Mouse (Mus musculus): ENCODE results near the gene Ampd3.

Ampd3 gene

DNA sequence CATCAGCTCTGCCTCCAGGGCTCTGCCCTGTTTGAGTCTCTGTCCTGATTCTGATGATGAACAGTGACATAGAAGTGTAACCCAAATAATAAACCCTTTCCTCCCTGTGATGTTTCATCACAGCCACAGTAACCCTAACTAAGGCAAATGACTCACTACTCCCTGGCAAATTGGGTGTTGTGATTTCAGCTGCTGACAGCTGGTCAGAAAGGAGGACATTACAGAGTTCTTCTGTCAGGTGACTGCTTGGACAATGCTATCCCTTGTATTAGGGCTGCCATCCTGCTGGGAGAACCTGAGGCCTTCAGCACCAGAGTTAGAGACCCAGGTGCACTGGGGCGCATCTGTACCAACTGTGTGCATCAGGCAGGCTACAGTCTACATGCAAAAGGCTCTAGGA is 14.7 kb upstream of the Ampd3 start:
- POLR2A ChIA-PET, result interaction anchor here in 2 of 4 experiments (1.0 to 3.0 kb wide), 4 partner anchors 13 to 28 kb away, joined by 3 to 7 read pairs (median 3); partner anchors contain the start of gene Ampd3 (in 2 of the 2)
- CTCF ChIA-PET, result no interaction called here

DNA sequence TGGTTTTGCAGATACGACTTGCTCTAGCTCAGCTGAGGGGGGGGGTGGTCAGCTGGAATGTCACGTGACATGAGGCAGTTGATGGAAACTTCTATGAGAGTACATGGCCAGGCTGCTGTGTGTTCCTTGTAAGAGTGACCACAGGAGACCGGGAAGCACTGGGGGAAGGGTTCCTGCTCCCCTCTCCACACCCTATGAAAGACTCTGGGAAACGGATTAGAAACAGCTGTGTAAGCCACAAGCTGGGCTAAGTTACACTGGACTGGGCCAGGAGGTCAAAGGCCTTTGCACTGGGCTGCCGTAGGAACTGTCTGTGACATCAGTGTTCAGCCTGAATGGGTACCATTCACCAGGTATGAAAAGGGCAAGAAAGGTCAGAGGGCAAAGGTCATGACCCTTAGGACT is 14.1 kb upstream of the Ampd3 start:
- ChIA-PET CTCF (no interaction called here), POLR2A (interaction anchor here in 3 of 4 experiments (0.6 to 3.0 kb wide), 3 partner anchors 14 kb away, joined by 3 to 7 read pairs (median 4); partner anchors contain the start of gene Ampd3 (in 2 of the 3))

DNA sequence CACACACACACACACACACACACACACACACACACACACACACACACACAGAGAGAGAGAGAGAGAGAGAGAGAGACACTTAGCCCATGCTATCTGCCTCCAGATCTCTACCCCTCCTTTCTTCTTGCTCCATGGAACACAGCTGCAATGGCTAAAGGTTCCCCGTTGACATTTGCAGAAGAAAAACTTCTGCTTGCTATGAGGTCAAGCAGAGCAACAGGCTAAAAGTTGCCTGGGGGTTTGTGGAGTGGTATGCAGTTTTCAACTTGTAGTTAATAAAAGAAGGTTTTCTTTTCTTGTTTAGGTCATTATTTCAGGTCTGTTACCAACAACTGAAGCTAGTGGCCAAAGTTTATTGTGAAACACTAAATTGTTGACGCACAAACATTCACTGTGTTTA is 11.6 kb upstream of the Ampd3 start:
- ChIA-PET CTCF (interaction anchor here in 1 of 4 experiments (1.2 to 1.4 kb wide), 2 partner anchors 11 to 20 kb away, joined by 3 to 4 read pairs; partner anchors contain the start of gene Ampd3), POLR2A (interaction anchor here in 3 of 4 experiments (0.6 to 1.5 kb wide), 4 partner anchors 11 to 857 kb away, joined by 3 to 5 read pairs (median 4); partner anchors contain the start of gene Ampd3 (in 1 of the 3))

DNA sequence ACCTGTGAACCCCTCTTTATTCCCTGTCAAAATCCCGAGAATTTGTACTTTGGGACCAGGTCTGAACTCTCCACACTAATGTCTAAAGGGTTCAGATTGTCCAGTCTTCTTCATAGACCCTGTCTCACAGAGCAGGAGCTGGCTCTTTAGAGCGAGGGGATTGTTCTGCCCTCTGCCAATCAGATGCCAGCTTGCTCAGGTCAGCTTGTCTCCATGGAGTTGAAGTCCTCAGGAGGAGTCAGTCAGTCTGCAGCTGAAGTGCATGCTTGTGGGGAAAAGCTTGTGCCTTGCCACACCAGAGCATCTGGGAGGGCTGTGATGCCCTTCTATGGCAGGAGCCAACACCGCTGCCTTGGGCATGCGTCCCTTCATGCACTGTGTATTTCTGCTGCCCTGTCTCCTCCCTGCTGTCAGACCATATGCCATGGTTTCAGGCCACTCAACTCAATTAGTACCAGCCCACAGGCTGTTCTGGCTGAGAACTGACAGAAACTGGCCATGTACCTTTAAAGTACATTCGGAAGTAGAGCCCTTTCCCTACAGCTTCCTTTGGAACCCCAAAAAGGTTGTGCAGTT is 5.3 kb upstream of the Ampd3 start:
- ChIA-PET CTCF (interaction anchor here in 1 of 4 experiments (0.6 to 1.0 kb wide), 2 partner anchors 19 to 26 kb away, joined by 3 read pairs; no protein-coding TSS in a partner anchor), POLR2A (no interaction called here)

DNA sequence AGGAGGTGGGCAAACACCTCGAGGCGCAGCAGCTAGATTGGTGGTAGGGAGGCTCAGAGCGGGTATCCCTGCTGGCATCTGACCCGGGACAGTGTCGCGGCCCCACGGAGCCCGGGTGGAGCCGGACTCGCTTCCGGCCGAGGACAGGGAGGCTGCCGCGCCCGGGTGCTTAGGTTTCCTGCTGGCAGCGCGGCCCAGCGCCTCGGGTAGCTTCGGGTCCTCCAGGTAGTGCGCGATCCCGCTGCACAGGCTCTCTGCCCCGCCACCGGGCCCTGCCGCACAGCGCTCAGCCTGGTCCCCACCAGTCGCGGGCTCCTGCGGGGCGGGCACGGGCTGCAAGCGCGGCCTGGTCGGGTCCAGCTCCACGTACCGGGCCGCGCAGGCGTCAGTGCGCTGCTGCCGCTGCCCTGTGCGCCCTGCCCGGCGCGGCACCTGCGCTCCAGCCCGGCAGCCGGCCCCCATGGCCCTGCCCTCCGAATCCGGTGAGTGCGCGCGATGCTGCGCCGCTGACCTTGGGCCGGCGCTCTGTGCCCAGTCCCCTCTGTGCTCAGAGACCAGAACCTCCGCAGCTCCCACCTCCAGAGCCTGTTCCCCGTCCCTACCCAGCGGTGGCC is 552 bp downstream of the Ampd3 start:
- CTCF ChIA-PET, result interaction anchor here in 3 of 4 experiments (0.5 to 1.7 kb wide), 10 partner anchors 11 to 1598 kb away, joined by 3 to 5 read pairs (median 3); no protein-coding TSS in a partner anchor
- POLR2A ChIA-PET, result interaction anchor here (0.7 to 2.4 kb wide), 41 partner anchors 9 to 579 kb away, joined by 3 to 14 read pairs (median 4); partner anchors contain the start of genes Eif4g2 (in 3 of the 4), Adm (in 1 of the 4), Ctr9 (in 1 of the 4) and Rnf141 (in 1 of the 4)

DNA sequence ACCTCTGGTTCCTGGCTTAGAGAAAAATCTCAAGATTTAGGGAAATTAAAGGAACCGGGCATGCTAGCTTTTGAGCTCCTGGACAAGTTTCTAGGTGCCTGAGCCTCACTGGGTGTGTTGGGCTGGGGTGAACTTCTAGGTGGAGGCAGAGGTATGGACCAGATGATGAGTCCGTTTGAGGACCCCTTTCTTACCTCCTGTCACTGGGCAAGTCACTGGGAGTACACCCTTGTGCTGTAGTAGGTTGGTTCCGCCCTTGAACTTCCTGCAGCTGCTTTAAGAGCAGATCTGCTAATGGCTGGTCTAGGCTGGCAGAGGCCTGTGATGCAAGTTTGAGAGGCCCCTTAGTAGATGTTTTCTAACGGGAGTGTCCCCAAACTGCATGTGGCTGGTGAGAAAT is 1.1 kb downstream of the Ampd3 start:
- ChIA-PET CTCF (interaction anchor here in 2 of 4 experiments (0.5 to 1.1 kb wide), 3 partner anchors 12 to 1599 kb away, joined by 3 read pairs; no protein-coding TSS in a partner anchor), POLR2A (interaction anchor here in 3 of 4 experiments (0.9 to 2.4 kb wide), 18 partner anchors 8 to 579 kb away, joined by 3 to 14 read pairs (median 6); partner anchors contain the start of gene Eif4g2 (in 3 of the 3))

DNA sequence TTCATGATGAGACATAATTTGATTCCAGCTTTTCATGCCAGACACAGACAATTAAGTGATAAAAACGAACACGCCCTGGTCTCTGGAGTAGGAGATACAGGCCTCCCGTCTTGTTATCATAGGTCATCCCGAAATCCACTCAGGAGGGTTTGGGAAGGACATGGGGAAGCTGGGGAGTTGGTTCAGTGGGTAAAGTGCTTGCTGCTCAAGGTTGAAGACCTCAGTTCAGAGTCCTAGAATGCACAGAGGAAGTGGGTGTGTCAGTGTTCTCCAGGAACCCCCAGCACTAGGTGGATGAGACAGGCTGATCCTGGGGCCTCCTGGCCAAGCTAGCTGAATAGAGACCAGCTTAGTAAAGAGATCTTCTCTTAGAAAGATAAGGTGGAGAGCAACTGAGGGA is 2.9 kb downstream of the Ampd3 start:
- CTCF ChIA-PET, result interaction anchor here in 1 of 4 experiments (1.2 kb wide), 1 partner anchor 143 kb away, joined by 3 read pairs; the partner anchor contains the start of gene Adm

DNA sequence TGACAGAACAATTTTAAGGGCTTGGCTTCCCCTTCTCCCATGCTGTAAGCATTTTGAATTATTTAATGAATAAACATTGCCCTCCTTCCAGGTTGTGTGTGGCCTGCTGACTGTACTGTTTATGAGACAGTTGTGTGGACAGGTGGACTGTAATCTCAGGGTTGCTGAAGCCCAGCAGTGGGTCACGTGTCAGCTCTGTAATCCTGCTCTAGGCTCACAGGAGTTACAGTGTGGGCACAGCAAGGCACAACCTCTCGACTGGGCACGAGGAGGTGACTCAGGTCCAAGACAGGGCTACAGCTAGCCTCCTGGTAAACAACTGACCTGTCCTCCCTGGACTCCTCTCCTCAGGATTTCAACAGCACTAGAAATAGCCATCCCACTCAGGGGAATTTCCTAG is 4.3 kb downstream of the Ampd3 start:
- CTCF ChIA-PET, result no interaction called here
- POLR2A ChIA-PET, result interaction anchor here in 1 of 4 experiments (0.5 to 1.3 kb wide), 2 partner anchors 14 to 541 kb away, joined by 3 read pairs; no protein-coding TSS in a partner anchor

More for the DNA sequence above, 2.9 kb downstream of the Ampd3 start:
- POLR2A ChIA-PET, result interaction anchor here in 3 of 4 experiments (0.6 to 1.3 kb wide), 4 partner anchors 10 to 258 kb away, joined by 3 read pairs; partner anchors contain the start of gene Ctr9 (in 1 of the 3)

DNA sequence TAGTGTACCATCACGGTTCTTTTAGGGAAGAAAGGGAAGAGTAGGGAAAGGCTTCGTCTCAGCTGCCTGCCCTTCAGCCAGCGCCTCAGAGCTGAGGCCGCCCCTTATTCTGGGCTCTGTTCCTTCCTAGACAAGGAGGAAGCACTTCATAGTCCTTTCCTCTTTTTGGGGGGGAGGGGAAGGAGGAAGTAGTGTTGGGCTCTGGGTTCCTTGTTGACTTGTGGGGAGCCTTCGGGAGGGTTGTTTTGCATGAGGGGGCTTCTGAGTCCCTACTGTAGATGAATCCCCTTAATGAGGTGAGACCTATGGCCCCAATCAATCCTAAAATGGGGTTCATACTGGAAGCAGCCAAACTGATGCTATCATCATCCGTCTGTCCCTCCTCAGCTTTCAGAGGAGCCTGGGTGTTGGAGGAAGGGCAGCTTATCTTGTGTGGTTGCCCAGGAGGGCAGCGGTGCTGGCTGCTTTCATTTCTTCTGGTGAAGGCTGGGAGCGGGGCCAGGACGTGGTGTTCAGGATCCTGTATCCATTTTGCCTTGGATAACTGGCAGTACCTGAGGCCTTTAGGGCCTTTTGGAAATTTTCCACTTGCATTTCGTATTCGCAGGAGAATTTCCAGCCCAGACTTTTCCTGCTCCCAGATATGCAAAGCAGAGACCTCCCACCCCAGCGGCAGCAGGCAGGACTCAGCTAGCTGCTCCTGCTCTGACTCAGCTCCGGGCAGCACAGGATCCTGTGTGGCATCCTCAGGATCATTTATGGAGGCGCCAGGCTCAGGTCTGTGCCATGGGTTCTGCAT is 5.4 kb downstream of the Ampd3 start:
- POLR2A ChIA-PET, result interaction anchor here in 2 of 4 experiments (0.7 to 1.3 kb wide), 3 partner anchors 13 to 71 kb away, joined by 3 read pairs; partner anchors contain the start of gene Rnf141 (in 1 of the 2)
- CTCF ChIA-PET, result interaction anchor here in 2 of 4 experiments (1.1 to 1.2 kb wide), 2 partner anchors 28 kb away, joined by 3 to 5 read pairs; no protein-coding TSS in a partner anchor

DNA sequence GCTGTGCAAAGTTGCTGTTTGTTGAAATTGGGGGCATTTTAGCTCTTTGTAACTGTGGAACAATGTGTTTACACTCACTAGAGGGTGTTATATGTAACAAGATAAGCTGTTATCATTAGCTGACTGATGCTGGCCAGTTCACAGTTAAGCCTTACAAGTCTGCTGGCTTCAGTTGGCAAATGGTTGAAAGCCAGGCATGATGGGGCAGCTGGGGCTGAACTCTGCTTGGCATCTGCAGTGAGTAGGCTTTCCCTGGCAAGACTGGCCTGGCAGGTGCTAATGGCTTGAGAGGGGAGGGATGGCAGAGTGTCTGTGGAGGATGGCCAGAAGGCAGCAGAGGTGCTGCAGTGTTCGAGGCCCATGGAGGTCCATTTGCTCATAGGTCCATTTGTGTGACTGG is 6.1 kb downstream of the Ampd3 start:
- ChIA-PET POLR2A (interaction anchor here in 1 of 4 experiments (1.3 kb wide), 1 partner anchor 70 kb away, joined by 3 read pairs; the partner anchor contains the start of gene Rnf141), CTCF (interaction anchor here in 1 of 4 experiments (1.1 kb wide), 1 partner anchor 27 kb away, joined by 3 read pairs; no protein-coding TSS in a partner anchor)

DNA sequence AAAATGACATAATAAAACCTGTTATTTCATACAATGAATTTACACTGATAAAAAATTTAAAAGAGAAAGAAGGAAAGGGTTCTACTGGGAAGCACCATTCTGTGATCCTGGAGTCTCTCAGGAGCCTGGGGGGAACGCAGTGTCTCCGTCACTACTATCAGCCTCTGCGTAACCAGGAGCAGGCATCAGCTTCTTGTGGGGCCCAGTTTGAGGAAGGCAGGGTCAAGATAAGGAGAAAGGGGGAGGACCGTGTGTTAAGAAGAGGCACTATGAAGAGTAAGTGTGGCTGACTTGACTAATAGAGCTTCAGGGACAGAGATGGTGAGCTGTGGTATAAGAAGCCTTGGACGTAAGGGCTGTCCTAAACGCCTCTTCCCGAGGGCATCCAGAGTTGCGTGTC is 6.7 kb downstream of the Ampd3 start:
- ChIA-PET CTCF (interaction anchor here in 3 of 4 experiments (0.5 to 1.1 kb wide), 3 partner anchors 20 to 38 kb away, joined by 3 to 4 read pairs (median 3); no protein-coding TSS in a partner anchor), POLR2A (interaction anchor here in 1 of 4 experiments (1.3 kb wide), 1 partner anchor 70 kb away, joined by 3 read pairs; the partner anchor contains the start of gene Rnf141)

DNA sequence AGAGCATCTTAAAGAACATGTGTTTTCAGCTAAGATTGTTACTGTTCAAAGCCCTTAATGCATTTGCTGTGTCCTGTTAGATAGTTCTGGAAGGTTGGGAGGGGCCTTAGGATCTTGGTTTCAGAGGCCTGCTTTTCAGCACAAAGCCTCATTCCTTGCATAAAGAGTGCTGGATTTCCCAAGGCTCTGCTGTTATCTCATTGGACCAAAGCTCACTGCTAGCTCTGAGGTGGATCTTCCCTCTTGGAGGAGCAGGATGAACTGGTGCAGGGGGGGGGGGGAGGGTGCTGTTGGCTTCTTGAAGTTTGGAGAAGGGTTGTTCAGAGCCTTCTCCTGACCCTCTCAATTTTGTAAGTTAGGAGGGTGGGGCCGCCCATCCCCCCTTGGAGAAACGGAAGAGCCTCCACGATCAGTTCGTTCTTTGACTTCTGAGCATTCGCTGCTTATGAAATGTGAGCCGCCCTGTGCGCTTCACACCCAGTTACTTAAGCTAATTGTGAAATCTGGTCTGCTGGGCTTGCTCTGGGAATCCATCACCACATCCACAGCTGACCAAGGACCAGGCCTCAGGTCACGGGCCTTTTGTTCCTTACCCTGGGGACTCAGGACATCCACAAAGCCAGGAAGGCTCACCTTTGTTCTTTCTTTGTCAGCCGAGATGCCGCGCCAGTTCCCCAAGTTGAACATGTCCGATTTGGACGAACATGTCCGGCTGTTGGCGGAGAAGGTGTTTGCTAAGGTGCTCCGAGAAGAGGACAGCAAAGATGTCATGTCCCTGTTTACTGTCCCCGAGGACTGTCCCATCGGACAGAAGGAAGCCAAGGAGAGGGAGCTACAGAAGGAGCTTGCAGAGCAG is 9.4 kb downstream of the Ampd3 start:
- POLR2A ChIA-PET, result interaction anchor here in 3 of 4 experiments (0.6 to 2.0 kb wide), 9 partner anchors 9 to 345 kb away, joined by 3 to 8 read pairs (median 4); partner anchors contain the start of genes Ampd3 (in 2 of the 3) and Ctr9 (in 1 of the 3)
- CTCF ChIA-PET, result interaction anchor here in 1 of 4 experiments (0.6 kb wide), 1 partner anchor 47 kb away, joined by 3 read pairs; no protein-coding TSS in a partner anchor

DNA sequence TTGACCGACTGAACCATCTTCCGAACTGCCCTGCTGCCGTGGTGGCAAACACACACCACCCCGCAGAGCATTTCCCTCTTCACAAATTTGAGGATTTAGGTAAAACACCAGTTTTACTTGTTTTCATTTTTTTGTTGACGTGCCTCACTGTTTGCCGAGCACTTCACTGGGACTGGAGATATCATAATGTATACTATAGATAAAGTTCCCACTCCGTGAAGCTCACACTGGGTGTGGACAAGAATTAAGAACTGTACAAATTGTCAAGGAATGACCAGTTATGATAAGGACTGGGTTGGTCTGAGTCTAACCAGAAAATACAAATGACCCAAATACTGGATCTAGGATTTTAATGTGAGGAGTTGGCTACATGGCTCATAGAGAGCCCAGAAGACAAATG is 10.9 kb downstream of the Ampd3 start:
- CTCF ChIA-PET, result no interaction called here
- POLR2A ChIA-PET, result interaction anchor here in 1 of 4 experiments (1.7 to 2.0 kb wide), 2 partner anchors 11 to 32 kb away, joined by 4 to 14 read pairs; partner anchors contain the start of gene Ampd3

DNA sequence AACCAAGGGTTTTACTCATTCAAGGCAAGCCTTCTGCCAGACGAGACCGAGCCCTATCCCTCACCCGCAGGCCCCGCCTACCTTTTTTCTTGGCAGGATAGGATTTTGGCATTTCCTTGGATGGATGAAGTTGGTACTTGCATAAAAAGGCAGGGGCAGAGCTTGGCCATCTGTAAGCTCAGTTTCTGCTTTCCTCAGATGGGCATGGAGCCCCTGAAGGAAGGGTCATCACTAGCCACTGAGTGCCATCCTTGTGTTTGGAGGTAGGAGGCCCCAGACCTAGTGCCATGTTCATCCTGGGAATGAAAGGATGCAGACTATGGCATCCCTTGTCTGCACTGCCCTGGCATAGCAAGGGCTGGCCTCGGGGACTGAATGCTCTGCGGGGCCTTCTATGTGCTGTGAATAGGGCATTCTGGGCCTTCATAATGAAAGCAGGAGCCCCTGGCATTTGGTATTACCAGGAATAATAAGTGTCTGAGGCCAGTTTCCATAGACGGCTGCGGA is 11.7 kb downstream of the Ampd3 start:
- ChIA-PET CTCF (no interaction called here), POLR2A (interaction anchor here in 2 of 4 experiments (1.4 to 2.0 kb wide), 3 partner anchors 11 to 32 kb away, joined by 4 to 14 read pairs (median 4); partner anchors contain the start of gene Ampd3 (in 2 of the 2))

DNA sequence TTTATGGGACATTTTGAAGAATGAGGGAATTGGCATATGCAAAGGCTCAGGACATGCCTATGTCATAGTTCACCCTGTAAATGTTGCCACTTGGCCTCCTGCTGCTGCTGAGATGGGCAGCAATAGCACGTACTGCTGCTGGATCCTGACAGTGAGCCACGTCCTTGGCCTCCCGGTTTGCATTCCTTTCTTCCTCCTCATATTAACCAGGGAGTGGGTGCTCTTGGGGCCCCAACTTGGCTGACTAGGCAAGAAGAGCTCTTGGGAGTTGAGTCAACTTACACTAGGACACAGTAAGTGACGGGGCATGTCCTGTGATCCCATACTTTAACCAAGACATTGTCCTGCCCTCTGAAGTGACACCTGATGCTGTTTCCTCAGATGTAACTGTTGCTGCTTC is 12.5 kb downstream of the Ampd3 start:
- POLR2A ChIA-PET, result interaction anchor here in 3 of 4 experiments (1.0 to 2.4 kb wide), 5 partner anchors 9 to 28 kb away, joined by 3 to 11 read pairs (median 4); partner anchors contain the start of gene Ampd3 (in 2 of the 3)
- CTCF ChIA-PET, result no interaction called here

DNA sequence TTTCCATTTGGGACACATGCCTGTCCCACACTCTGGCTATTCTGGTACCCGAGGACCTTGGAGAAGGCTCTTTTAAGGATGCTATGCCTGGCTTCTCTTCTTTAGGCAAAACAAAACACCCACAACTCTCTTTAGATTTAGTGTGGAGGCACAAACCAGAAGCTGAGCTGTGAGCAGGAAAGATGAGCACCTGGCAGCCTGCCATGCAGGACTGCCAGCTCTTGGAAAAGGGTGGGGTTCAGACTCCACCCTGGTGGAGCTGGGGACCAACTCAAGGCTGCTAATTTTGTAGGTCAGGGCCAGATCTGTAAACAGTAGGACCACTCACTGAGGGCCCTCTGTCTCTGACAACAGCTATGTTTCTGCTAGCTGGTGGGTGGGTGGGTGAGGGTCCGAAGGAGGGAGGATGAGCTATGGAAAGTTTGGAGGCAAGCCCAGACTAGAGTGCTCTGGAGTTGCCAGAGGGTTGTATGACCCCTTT is 13.3 kb downstream of the Ampd3 start:
- POLR2A ChIA-PET, result interaction anchor here in 3 of 4 experiments (0.9 to 2.4 kb wide), 6 partner anchors 10 to 28 kb away, joined by 3 to 11 read pairs (median 3); partner anchors contain the start of gene Ampd3 (in 2 of the 3)
- CTCF ChIA-PET, result interaction anchor here in 1 of 4 experiments (0.8 to 1.1 kb wide), 2 partner anchors 13 to 19 kb away, joined by 3 read pairs; partner anchors contain the start of gene Ampd3
